Mouse (Mus musculus): ENCODE data around the gene Rsu1. TPM values are rescaled to one million over a fixed set of nuclear protein-coding genes. Genes with fewer than 3 reads are reported as not detected.

Rsu1 gene
- polyA plus RNA-seq (2014; fragmentation: Illumina TruSeq; extraction: RNeasy Lipid Tissue Mini Kit (QIAGEN cat#74804); ENCODE audit: insufficient read depth, low read depth, low replicate concordance) = 57.3 TPM

GRCm38 (mm10) chr2:13271165-13271957 is at the start of gene Rsu1:
TSS of gene Rsu1 (minus strand) at chr2:13271415.

Other genes starting within 250 kb of the Rsu1 start
- 0.02 TPM for gene Cubn, start 220.4 kb upstream of the Rsu1 start, polyA plus RNA-seq (2014; fragmentation: Illumina TruSeq; extraction: RNeasy Lipid Tissue Mini Kit (QIAGEN cat#74804); ENCODE audit: insufficient read depth, low read depth, low replicate concordance)

All from lung, adult 10 weeks (tissue).